Comparison of ENCODE assay signal across 10 mouse cellular contexts in the genomic region with DNA sequence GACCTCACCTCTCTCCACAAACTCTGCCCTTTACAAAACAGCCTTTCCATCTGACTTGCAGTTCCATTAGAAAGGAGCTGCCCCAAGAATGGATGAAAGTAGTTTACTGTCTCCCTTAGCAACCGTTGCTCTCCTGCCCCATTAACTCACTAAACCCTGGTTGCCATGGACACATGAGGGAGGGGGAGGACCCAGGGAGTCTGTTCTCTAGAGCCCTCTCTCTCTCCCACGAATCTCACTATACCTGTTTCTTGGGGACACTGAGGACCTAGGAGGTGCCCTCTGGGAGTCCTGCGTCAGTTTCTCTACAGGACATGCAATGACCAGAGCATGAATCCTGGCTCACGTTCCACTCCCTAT. TPM values are rescaled to one million over a fixed set of nuclear protein-coding genes. Genes with fewer than 3 reads are reported as not detected.
DNase-seq lines count a peak whose midpoint lies in the region; ATAC-seq and TF ChIP-seq lines count a peak whose summit lies in the region.
"Had no signal": no experiment of that assay in that cellular context is flagged by ENCODE, and none has a peak within 500 bp of the region (broad histone marks: within the 10 kb centered on the region; RNA-seq: fewer than 3 reads in every experiment).

No protein-coding gene starts in this region.

- H3K4me3 ChIP-seq in hindbrain, postnatal 0 days (ENCODE audit: low read length): no peak overlapping the region
- H3K4me3 ChIP-seq in midbrain, embryonic 10.5 days: peak overlapping the region; percentile 38
- H3K4me3 ChIP-seq in liver, embryonic 12.5 days: no peak overlapping the region

- peak; percentile 71 for DNase-seq in right cerebral cortex, adult 18-20 months
- DNase-seq in right cerebral cortex, postnatal 36 days (ENCODE audit: low spot score in 2 of 2): no peak
- peak; percentile 86 for DNase-seq in hindbrain, postnatal 0 days (ENCODE audit: low spot score)
- DNase-seq in midbrain, embryonic 10.5 days (ENCODE audit: low spot score): peak; percentile 85
- DNase-seq in urinary bladder, postnatal 25 days (ENCODE audit: low spot score): no peak
- DNase-seq in thymus, postnatal 36 days: no peak
- DNase-seq in gastrocnemius, postnatal 25 days: no peak
- DNase-seq: cerebellum, postnatal 25 days; heart, postnatal 4 days had no signal

- no peaks in the 10 kb centered on the region for H3K9me3 ChIP-seq in hindbrain, postnatal 0 days (ENCODE audit: low read length)
- H3K9me3 ChIP-seq in midbrain, embryonic 10.5 days (replicated peaks): no peaks in the 10 kb centered on the region
- H3K9me3 ChIP-seq in liver, embryonic 12.5 days (replicated peaks): no peaks in the 10 kb centered on the region

- WGBS in hindbrain, postnatal 0 days: 14% methylated on average over 4 of the region's 4 CpGs
- 24% methylated on average over 4 of the region's 4 CpGs for WGBS in midbrain, embryonic 10.5 days
- WGBS in liver, embryonic 12.5 days (ENCODE audit: insufficient replicate concordance): 62% methylated on average over 4 of the region's 4 CpGs

- no peaks in the 10 kb centered on the region for H3K36me3 ChIP-seq in hindbrain, postnatal 0 days (ENCODE audit: insufficient read depth, low read length)
- H3K36me3 ChIP-seq in midbrain, embryonic 10.5 days: peaks cover 56% of the 10 kb centered on the region
- peaks cover 3% of the 10 kb centered on the region; the same call in 1 of the 2 replicates for H3K36me3 ChIP-seq in liver, embryonic 12.5 days

- H3K9ac ChIP-seq in hindbrain, postnatal 0 days (replicated peaks; ENCODE audit: low read length): no peak overlapping the region
- H3K9ac ChIP-seq in liver, embryonic 12.5 days: no peak overlapping the region

- no peak for TF ChIP-seq CTCF in hindbrain, postnatal 0 days (IDR thresholded peaks at IDR 0.05; ENCODE audit: low read depth)

- peaks cover 27% of the 10 kb centered on the region for H3K4me1 ChIP-seq in hindbrain, postnatal 0 days (ENCODE audit: insufficient read depth, low read length)
- H3K4me1 ChIP-seq in midbrain, embryonic 10.5 days: peaks cover 83% of the 10 kb centered on the region
- H3K4me1 ChIP-seq in liver, embryonic 12.5 days: peaks cover 11% of the 10 kb centered on the region; the same call in 1 of the 2 replicates

- H3K27ac ChIP-seq in hindbrain, postnatal 0 days: peak overlapping the region; percentile 86
- H3K27ac ChIP-seq in midbrain, embryonic 10.5 days (replicated peaks): peak overlapping the region; percentile 84
- no peak overlapping the region for H3K27ac ChIP-seq in liver, embryonic 12.5 days

- peak; percentile 50 for ATAC-seq in hindbrain, postnatal 0 days
- ATAC-seq in liver, embryonic 12.5 days: no peak

- H3K4me2 ChIP-seq in hindbrain, postnatal 0 days (ENCODE audit: low read depth, low read length): no peak overlapping the region
- no peak overlapping the region for H3K4me2 ChIP-seq in liver, embryonic 12.5 days

- no peaks in the 10 kb centered on the region for H3K27me3 ChIP-seq in hindbrain, postnatal 0 days (ENCODE audit: insufficient read depth, low read length)
- H3K27me3 ChIP-seq in midbrain, embryonic 10.5 days (ENCODE audit: low read depth, poor library complexity, severe bottlenecking): no peaks in the 10 kb centered on the region
- no peaks in the 10 kb centered on the region for H3K27me3 ChIP-seq in liver, embryonic 12.5 days (replicated peaks)

RNA-seq across cellular contexts. Expression of a gene that starts 10.9 kb away (rescaled TPM):
- total RNA-seq in hindbrain, postnatal 0 days (2014; rRNA removed): 18.7 and 19.7 TPM in 2 replicates
- 3.8 and 3.9 TPM in 2 replicates for polyA plus RNA-seq in hindbrain, postnatal 0 days (2015; fragmentation: Nextera tagmentation; extraction: Ambion mirVana)
- 10.8 and 11.0 TPM in 2 replicates for polyA plus RNA-seq in midbrain, embryonic 10.5 days (2016; fragmentation: Nextera tagmentation; extraction: Ambion mirVana)
- 1 to 10 TPM; 1.8 to 2.4 TPM for total RNA-seq in gastrocnemius, postnatal 25 days (2021)
- 1.8 and 2.0 TPM in 2 replicates for polyA plus RNA-seq in liver, embryonic 12.5 days (2016; fragmentation: Nextera tagmentation; extraction: Ambion mirVana)

RNA-seq across cellular contexts. Expression of a gene that starts 28.7 kb away (rescaled TPM):
- total RNA-seq in hindbrain, postnatal 0 days (2014; rRNA removed): 52.5 and 67.5 TPM in 2 replicates
- 51.5 and 51.8 TPM in 2 replicates for polyA plus RNA-seq in hindbrain, postnatal 0 days (2015; fragmentation: Nextera tagmentation; extraction: Ambion mirVana)
- polyA plus RNA-seq in midbrain, embryonic 10.5 days (2016; fragmentation: Nextera tagmentation; extraction: Ambion mirVana): 54.8 TPM in 2 replicates
- 10 to 100 TPM; 12.6 to 14.5 TPM for total RNA-seq in gastrocnemius, postnatal 25 days (2021)
- polyA plus RNA-seq in liver, embryonic 12.5 days (2016; fragmentation: Nextera tagmentation; extraction: Ambion mirVana): 136 and 143 TPM in 2 replicates

RNA-seq across cellular contexts. Expression of a gene that starts 38.7 kb away (rescaled TPM):
- total RNA-seq in hindbrain, postnatal 0 days (2014; rRNA removed): 0.37 and 0.90 TPM in 2 replicates
- 0.84 and 1.6 TPM in 2 replicates for polyA plus RNA-seq in hindbrain, postnatal 0 days (2015; fragmentation: Nextera tagmentation; extraction: Ambion mirVana)
- polyA plus RNA-seq in midbrain, embryonic 10.5 days (2016; fragmentation: Nextera tagmentation; extraction: Ambion mirVana): 0.05 and 0.20 TPM in 2 replicates
- total RNA-seq in gastrocnemius, postnatal 25 days (2021): not detected
- 0.05 TPM in 1 of 2 replicates, not detected in the other for polyA plus RNA-seq in liver, embryonic 12.5 days (2016; fragmentation: Nextera tagmentation; extraction: Ambion mirVana)
- total RNA-seq: heart, postnatal 4 days had no signal

RNA-seq across cellular contexts. Expression of a gene that starts 39.2 kb away (rescaled TPM):
- total RNA-seq in hindbrain, postnatal 0 days (2014; rRNA removed): 20.6 and 42.3 TPM in 2 replicates
- polyA plus RNA-seq in hindbrain, postnatal 0 days (2015; fragmentation: Nextera tagmentation; extraction: Ambion mirVana): 92.0 and 99.5 TPM in 2 replicates
- 260 and 321 TPM in 2 replicates for polyA plus RNA-seq in midbrain, embryonic 10.5 days (2016; fragmentation: Nextera tagmentation; extraction: Ambion mirVana)
- total RNA-seq in gastrocnemius, postnatal 25 days (2021): 10 to 100 TPM; 11.9 to 13.3 TPM
- polyA plus RNA-seq in liver, embryonic 12.5 days (2016; fragmentation: Nextera tagmentation; extraction: Ambion mirVana): 40.7 and 46.7 TPM in 2 replicates

Comparison
In these comparisons a context has a peak if more than half of its experiments do, and no peak if none do; other contexts are left out.
1. DNase-seq: peak in right cerebral cortex, adult 18-20 months (single experiment), hindbrain, postnatal 0 days (single experiment) and midbrain, embryonic 10.5 days (single experiment); none in right cerebral cortex, postnatal 36 days (0 of 2), urinary bladder, postnatal 25 days (single experiment), thymus, postnatal 36 days (0 of 2) and gastrocnemius, postnatal 25 days (single experiment).